Mouse (Mus musculus) lung, adult 2 months (tissue): ENCODE data around the gene Chst15.

ENCODE experiments used
- CTCF ChIP-seq: fragments of 200-500 bp; IDR thresholded peaks from 2 replicates; pipeline ENCODE4 v1.5.1; 2011; ENCODE audit warnings: mild to moderate bottlenecking, low read length, control low read depth; ENCODE audit not compliant: insufficient read depth
- POLR2A ChIP-seq: fragments of 200-500 bp; IDR thresholded peaks from 2 replicates; pipeline ENCODE4 v1.6.1; 2011; ENCODE audit warnings: low read depth, mild to moderate bottlenecking, control low read depth, low read length, borderline replicate concordance; ENCODE audit errors: extremely low read depth

DNA sequence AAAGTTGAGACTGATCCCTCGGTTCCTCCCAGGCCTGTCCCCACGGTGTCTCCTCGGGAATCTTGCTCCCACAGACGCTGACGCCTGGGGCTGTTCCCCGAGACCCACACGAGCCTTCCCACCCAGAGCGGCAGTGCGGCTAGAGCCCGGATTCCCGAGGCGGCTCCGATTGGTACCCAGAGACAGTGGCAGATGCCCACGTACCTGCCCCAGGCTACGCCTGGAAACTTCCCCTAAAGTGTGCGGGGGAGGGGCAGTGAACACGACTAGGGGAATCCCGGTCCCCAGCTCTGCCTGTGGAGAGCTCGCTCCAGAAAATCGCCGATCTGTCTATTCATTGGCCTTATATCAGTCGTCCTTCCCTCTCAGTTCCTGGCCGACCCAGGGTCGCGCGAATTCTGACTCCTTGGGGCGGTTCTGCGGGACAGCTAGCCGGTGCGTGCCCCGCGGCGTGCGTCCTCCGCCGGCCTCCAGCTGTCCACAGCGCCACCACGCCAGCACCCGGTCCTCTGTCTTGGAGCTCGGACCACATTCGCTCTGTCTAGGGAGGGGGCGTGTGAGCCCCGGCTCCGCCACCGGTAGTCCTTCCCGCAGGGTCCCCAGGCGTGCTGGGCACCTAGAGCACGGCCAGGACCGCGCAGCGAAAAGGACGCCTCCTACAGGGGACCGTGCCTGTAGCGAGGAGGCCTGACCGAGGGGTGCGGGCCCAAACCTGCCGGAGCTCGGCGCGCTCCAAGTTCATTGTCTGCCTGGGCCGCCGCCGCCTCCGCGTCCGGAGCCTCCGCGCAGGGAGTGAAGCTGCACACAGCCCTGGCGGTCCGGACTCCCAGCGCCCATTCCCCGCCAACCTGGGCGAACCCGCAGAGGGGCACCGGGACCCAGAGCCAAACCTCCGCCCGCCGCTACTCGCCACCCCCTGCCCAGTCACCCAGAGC, 660 bp downstream of the Chst15 start:
- TF ChIP-seq POLR2A = 0 out of 2 replicates have a peak, but pooled peaks have one; percentile 5
- no peak for TF ChIP-seq CTCF
